Mouse (Mus musculus): ENCODE results near the gene Stat3. TPM values are rescaled to one million over a fixed set of nuclear protein-coding genes. Genes with fewer than 3 reads are reported as not detected.

The Stat3 gene
- total and polyA plus RNA-seq, 2 experiments from 2014 or later = 40.8 to 47.1 TPM

GRCm38 (mm10) chr11:100836923-100837702, 102.2 kb downstream of the Stat3 start:
- Histone ChIP-seq H3K36me3 (ENCODE audit: insufficient read depth, low read length) (no peaks in the 10 kb centered on the region), H3K9ac (replicated peaks; ENCODE audit: low read length, poor library complexity, severe bottlenecking) (no peak overlapping the region), H3K9me3 (ENCODE audit: low read length) (no peaks in the 10 kb centered on the region), H3K4me2 (ENCODE audit: low read depth, low read length, poor library complexity, severe bottlenecking) (no peak overlapping the region), H3K4me1 (ENCODE audit: insufficient read depth, low read length) (no peaks in the 10 kb centered on the region), H3K4me3 (ENCODE audit: low read depth, low read length) (no peak overlapping the region), H3K27ac (ENCODE audit: low read depth, low read length) (no peak overlapping the region), H3K27me3 (ENCODE audit: insufficient read depth, low read length) (no peaks in the 10 kb centered on the region)
- peak; percentile 51 for TF ChIP-seq CTCF (IDR thresholded peaks at IDR 0.05)
- DNase-seq (ENCODE audit: low spot score) (no peak), ATAC-seq (ENCODE audit: low FRiP score) (no peak)
- 80% methylated on average over 9 of the region's 9 CpGs for WGBS

Other genes starting within 250 kb of the Stat3 start
- gene Zfp385c, start 247.1 kb downstream of the Stat3 start, total RNA-seq (2014; rRNA removed) = 0.66 and 2.5 TPM in 2 replicates
- 0.53 and 0.98 TPM in 2 replicates for gene Zfp385c, start 247.1 kb downstream of the Stat3 start, polyA plus RNA-seq (2015; fragmentation: Nextera tagmentation; extraction: Ambion mirVana)
- 2.4 and 3.8 TPM in 2 replicates for gene Dhx58, start 235.3 kb downstream of the Stat3 start, total RNA-seq (2014; rRNA removed)
- 1.8 and 2.2 TPM in 2 replicates for gene Dhx58, start 235.3 kb downstream of the Stat3 start, polyA plus RNA-seq (2015; fragmentation: Nextera tagmentation; extraction: Ambion mirVana)
- 62.8 and 75.6 TPM in 2 replicates for gene Kat2a, start 227.1 kb downstream of the Stat3 start, total RNA-seq (2014; rRNA removed)
- 69.9 and 70.0 TPM in 2 replicates for gene Kat2a, start 227.1 kb downstream of the Stat3 start, polyA plus RNA-seq (2015; fragmentation: Nextera tagmentation; extraction: Ambion mirVana)
- gene Hspb9, start 225.7 kb downstream of the Stat3 start, total RNA-seq (2014; rRNA removed) = not detected in 2 replicates
- not detected in 2 replicates for gene Hspb9, start 225.7 kb downstream of the Stat3 start, polyA plus RNA-seq (2015; fragmentation: Nextera tagmentation; extraction: Ambion mirVana)
- gene Rab5c, start 201.3 kb downstream of the Stat3 start, total RNA-seq (2014; rRNA removed) = 218 and 250 TPM in 2 replicates
- 33.8 and 34.4 TPM in 2 replicates for gene Rab5c, start 201.3 kb downstream of the Stat3 start, polyA plus RNA-seq (2015; fragmentation: Nextera tagmentation; extraction: Ambion mirVana)
- 13.7 and 19.6 TPM in 2 replicates for gene Kcnh4, start 179.6 kb downstream of the Stat3 start, total RNA-seq (2014; rRNA removed)
- 6.1 and 7.4 TPM in 2 replicates for gene Kcnh4, start 179.6 kb downstream of the Stat3 start, polyA plus RNA-seq (2015; fragmentation: Nextera tagmentation; extraction: Ambion mirVana)
- gene Hcrt, start 176.6 kb downstream of the Stat3 start, total RNA-seq (2014; rRNA removed) = 4.5 and 6.7 TPM in 2 replicates
- gene Hcrt, start 176.6 kb downstream of the Stat3 start, polyA plus RNA-seq (2015; fragmentation: Nextera tagmentation; extraction: Ambion mirVana) = 5.7 and 16.8 TPM in 2 replicates
- gene Ghdc, start 168.6 kb downstream of the Stat3 start, total RNA-seq (2014; rRNA removed) = 13.9 and 14.1 TPM in 2 replicates
- gene Ghdc, start 168.6 kb downstream of the Stat3 start, polyA plus RNA-seq (2015; fragmentation: Nextera tagmentation; extraction: Ambion mirVana) = 6.5 and 6.7 TPM in 2 replicates
- gene Stat5b, start 88.8 kb downstream of the Stat3 start, total RNA-seq (2014; rRNA removed) = 22.5 and 25.6 TPM in 2 replicates
- 13.0 and 15.7 TPM in 2 replicates for gene Stat5b, start 88.8 kb downstream of the Stat3 start, polyA plus RNA-seq (2015; fragmentation: Nextera tagmentation; extraction: Ambion mirVana)
- gene Stat5a, start 80.2 kb downstream of the Stat3 start, total RNA-seq (2014; rRNA removed) = 5.1 and 8.5 TPM in 2 replicates
- gene Stat5a, start 80.2 kb downstream of the Stat3 start, polyA plus RNA-seq (2015; fragmentation: Nextera tagmentation; extraction: Ambion mirVana) = 4.0 TPM in 2 replicates
- 24.8 and 26.0 TPM in 2 replicates for gene Cavin1, start 31.3 kb upstream of the Stat3 start, total RNA-seq (2014; rRNA removed)
- 46.0 and 47.5 TPM in 2 replicates for gene Cavin1, start 31.3 kb upstream of the Stat3 start, polyA plus RNA-seq (2015; fragmentation: Nextera tagmentation; extraction: Ambion mirVana)
- gene Atp6v0a1, start 69.9 kb upstream of the Stat3 start, total RNA-seq (2014; rRNA removed) = 242 and 247 TPM in 2 replicates
- gene Atp6v0a1, start 69.9 kb upstream of the Stat3 start, polyA plus RNA-seq (2015; fragmentation: Nextera tagmentation; extraction: Ambion mirVana) = 204 and 210 TPM in 2 replicates
- 20.9 and 22.2 TPM in 2 replicates for gene Naglu, start 130.5 kb upstream of the Stat3 start, total RNA-seq (2014; rRNA removed)
- gene Naglu, start 130.5 kb upstream of the Stat3 start, polyA plus RNA-seq (2015; fragmentation: Nextera tagmentation; extraction: Ambion mirVana) = 16.0 and 16.6 TPM in 2 replicates
- gene Hsd17b1, start 138.9 kb upstream of the Stat3 start, total RNA-seq (2014; rRNA removed) = 0.27 TPM in 1 of 2 replicates, not detected in the other
- not detected in 2 replicates for gene Hsd17b1, start 138.9 kb upstream of the Stat3 start, polyA plus RNA-seq (2015; fragmentation: Nextera tagmentation; extraction: Ambion mirVana)
- gene Coasy, start 143.0 kb upstream of the Stat3 start, total RNA-seq (2014; rRNA removed) = 41.8 and 48.7 TPM in 2 replicates
- gene Coasy, start 143.0 kb upstream of the Stat3 start, polyA plus RNA-seq (2015; fragmentation: Nextera tagmentation; extraction: Ambion mirVana) = 31.5 and 34.1 TPM in 2 replicates
- gene Mlx, start 147.7 kb upstream of the Stat3 start, total RNA-seq (2014; rRNA removed) = 60.7 and 61.3 TPM in 2 replicates
- gene Mlx, start 147.7 kb upstream of the Stat3 start, polyA plus RNA-seq (2015; fragmentation: Nextera tagmentation; extraction: Ambion mirVana) = 64.1 and 67.8 TPM in 2 replicates
- gene Psmc3ip, start 155.9 kb upstream of the Stat3 start, total RNA-seq (2014; rRNA removed) = 5.3 and 6.9 TPM in 2 replicates
- 8.9 and 10.3 TPM in 2 replicates for gene Psmc3ip, start 155.9 kb upstream of the Stat3 start, polyA plus RNA-seq (2015; fragmentation: Nextera tagmentation; extraction: Ambion mirVana)
- 54.9 and 61.7 TPM in 2 replicates for gene Retreg3, start 180.4 kb upstream of the Stat3 start, total RNA-seq (2014; rRNA removed)
- 24.8 and 26.0 TPM in 2 replicates for gene Retreg3, start 180.4 kb upstream of the Stat3 start, polyA plus RNA-seq (2015; fragmentation: Nextera tagmentation; extraction: Ambion mirVana)
- gene Tubg1, start 180.4 kb upstream of the Stat3 start, total RNA-seq (2014; rRNA removed) = 40.5 and 52.6 TPM in 2 replicates
- 64.4 and 64.6 TPM in 2 replicates for gene Tubg1, start 180.4 kb upstream of the Stat3 start, polyA plus RNA-seq (2015; fragmentation: Nextera tagmentation; extraction: Ambion mirVana)
- gene Tubg2, start 216.4 kb upstream of the Stat3 start, total RNA-seq (2014; rRNA removed) = 38.4 and 40.6 TPM in 2 replicates
- 86.1 and 93.8 TPM in 2 replicates for gene Tubg2, start 216.4 kb upstream of the Stat3 start, polyA plus RNA-seq (2015; fragmentation: Nextera tagmentation; extraction: Ambion mirVana)
- gene Cntnap1, start 231.0 kb upstream of the Stat3 start, total RNA-seq (2014; rRNA removed) = 12.5 and 15.0 TPM in 2 replicates
- gene Cntnap1, start 231.0 kb upstream of the Stat3 start, polyA plus RNA-seq (2015; fragmentation: Nextera tagmentation; extraction: Ambion mirVana) = 3.0 and 3.2 TPM in 2 replicates
- gene Plekhh3, start 231.8 kb upstream of the Stat3 start, total RNA-seq (2014; rRNA removed) = 13.7 and 23.4 TPM in 2 replicates
- 5.8 and 6.2 TPM in 2 replicates for gene Plekhh3, start 231.8 kb upstream of the Stat3 start, polyA plus RNA-seq (2015; fragmentation: Nextera tagmentation; extraction: Ambion mirVana)
- 0.61 and 1.4 TPM in 2 replicates for gene Ccr10, start 235.9 kb upstream of the Stat3 start, total RNA-seq (2014; rRNA removed)
- gene Ccr10, start 235.9 kb upstream of the Stat3 start, polyA plus RNA-seq (2015; fragmentation: Nextera tagmentation; extraction: Ambion mirVana) = 0.75 and 0.83 TPM in 2 replicates

Data from midbrain, postnatal 0 days (tissue).